Mouse (Mus musculus): ENCODE measurements around the gene Ankrd13d. TPM values are rescaled to one million over a fixed set of nuclear protein-coding genes. Genes with fewer than 3 reads are reported as not detected.

Gene Ankrd13d
- polyA plus RNA-seq (2014; fragmentation: Illumina TruSeq; extraction: RNeasy Lipid Tissue Mini Kit (QIAGEN cat#74804); ENCODE audit: low replicate concordance) = not detected

DNA sequence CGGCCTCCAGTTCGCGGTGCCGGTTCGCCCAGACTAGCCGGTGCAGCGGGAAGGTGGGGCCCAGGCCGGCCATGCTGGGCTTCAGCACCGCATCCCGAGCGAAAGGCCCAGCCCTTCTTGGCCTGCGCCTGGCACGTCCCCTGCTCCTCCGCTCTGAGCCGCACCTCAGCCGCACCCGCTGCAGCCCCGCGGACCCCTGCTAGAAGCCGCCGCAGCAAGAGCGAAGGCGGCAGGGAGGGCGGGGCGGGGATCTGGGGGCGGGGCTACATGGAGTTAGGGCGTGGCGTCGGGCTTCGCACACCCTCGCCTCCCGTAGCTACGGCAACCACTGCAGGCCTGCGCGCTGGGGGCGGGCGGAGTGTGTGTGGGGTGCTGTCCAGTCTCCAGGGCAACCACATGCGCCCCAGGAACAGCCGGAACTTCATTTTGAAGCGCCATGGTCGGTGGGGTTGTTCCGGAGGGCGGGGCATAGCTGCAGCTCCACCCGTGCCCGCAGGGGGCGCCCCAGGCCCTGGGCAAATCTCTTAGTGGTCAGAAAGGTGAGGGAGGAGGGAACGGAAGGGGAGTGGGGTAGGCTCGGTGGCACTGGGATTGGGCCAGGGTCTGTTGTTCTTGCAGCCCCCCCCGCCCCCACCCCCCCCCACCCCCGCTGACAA is at the start of gene Ankrd13d:
Gene Ankrd13d, minus strand, starts transcription at position 240 of the 656 bp plus-strand sequence.

DNA sequence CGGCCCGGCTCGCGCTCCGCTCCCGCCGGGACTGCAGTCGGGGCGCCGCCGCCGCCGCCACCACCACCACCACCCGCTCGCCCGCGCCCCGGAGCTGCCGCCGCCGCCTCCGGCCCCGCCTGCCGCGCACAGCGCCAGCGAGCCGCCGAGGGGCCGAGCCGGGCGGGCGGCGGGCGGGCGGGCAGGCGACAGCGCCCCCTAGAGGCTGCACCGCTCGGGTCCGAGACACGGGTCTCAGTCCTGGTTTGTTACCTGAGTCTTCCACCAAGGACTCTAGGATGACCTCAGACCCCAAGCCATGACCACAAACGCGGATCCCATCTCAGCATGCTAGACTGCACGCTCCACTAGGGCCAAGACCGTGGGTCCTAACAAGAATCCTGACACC is 23.2 kb upstream of the Ankrd13d start, which contains the start of gene Grk2:
Gene Grk2, minus strand, starts transcription at position 33 of the 388 bp plus-strand sequence.

DNA sequence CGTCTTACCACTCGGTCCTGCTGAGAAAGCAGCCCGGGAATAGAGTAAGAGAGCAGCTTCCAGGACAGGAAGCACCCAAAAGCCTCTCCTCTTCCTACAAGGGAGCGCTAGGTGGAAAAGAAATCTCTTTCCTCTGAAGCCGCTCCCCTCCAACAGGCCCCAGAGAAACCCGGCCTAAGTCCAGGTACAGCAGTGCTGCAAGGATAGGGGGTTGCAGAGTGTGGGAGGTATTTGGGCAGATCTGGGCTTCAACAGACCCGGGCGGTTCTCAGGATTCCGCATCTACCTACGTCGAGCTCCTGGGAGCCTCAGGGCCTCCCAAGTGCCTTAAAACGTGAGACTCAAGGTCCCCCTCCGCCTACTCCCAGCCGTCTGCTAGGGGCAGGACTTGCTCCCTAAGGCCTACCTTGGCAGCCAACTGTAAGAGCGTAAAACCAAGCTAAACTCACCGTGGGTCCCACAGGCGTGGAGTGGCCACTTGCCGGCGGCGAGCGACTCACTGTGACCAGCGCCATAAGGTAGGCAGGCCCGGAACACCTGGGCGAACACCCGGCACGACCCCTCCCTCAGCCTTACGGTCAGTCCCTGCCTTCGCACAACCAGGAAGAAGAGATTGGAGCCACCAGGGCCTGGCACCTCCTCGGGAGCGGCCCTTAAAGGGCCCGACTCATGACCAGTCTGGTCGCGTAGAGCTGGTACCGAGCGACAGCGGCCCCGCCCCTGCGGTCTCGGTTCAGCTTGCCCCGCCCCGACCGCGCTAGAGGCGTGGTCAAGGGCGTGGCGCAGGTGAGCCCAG is 14.2 kb downstream of the Ankrd13d start, which contains the start of gene Ssh3:
Gene Ssh3, minus strand, starts transcription at position 615 of the 796 bp plus-strand sequence.

DNA sequence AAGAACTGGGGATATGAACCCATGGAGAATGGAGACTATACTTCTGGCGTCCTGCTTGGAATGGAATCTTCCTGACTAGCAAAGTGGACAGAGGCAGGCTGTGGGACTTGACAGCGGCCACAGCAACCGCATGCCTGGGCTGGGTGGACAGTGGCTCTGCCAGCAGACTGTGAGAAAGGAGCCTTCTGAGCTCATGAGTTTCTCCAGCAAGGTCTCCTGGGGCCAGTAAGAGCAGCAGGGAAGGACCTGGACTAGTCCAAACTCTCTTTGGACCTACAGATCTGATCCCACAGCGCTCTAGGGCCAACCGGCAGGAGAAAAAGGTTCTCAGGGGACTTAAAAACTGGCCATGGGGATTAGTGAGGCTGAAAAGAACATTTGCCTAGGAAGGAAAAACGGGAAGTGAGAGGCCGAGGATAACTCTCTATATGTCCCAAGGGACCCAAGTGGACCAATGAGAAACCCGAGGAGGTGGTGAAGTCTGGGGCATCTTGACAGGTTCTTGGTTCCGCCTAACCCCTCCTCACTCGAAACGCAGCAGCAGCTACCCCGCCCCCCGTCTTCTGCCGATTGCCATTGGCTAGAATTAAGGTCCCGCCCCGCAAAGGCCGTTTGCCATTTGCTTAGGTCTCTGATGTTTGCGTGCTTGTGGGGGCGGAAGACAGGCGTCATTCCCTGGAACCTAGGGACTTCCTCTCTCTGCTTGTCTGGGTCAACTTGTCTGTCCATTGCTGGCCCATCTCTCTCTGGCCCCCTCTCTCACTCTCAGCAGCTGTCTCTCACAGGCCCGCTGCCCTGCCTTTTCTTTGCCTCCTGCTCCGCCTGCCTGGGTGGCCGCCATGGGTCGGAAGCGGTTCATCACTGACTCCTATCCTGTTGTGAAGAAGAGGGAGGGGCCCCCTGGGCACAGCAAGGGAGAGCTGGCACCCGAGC is 51.4 kb downstream of the Ankrd13d start, which contains the start of gene Pold4:
Gene Pold4, plus strand, starts transcription at position 647 of the 933 bp plus-strand sequence.

Other genes starting within 250 kb of the Ankrd13d start
- 15.3 TPM for gene Gstp1, start 245.2 kb downstream of the Ankrd13d start, polyA plus RNA-seq (2014; fragmentation: Illumina TruSeq; extraction: RNeasy Lipid Tissue Mini Kit (QIAGEN cat#74804); ENCODE audit: low replicate concordance)
- 8.5 TPM for gene Gstp2, start 237.1 kb downstream of the Ankrd13d start, polyA plus RNA-seq (2014; fragmentation: Illumina TruSeq; extraction: RNeasy Lipid Tissue Mini Kit (QIAGEN cat#74804); ENCODE audit: low replicate concordance)
- not detected for gene Gstp3, start 223.6 kb downstream of the Ankrd13d start, polyA plus RNA-seq (2014; fragmentation: Illumina TruSeq; extraction: RNeasy Lipid Tissue Mini Kit (QIAGEN cat#74804); ENCODE audit: low replicate concordance)
- not detected for gene Cabp2, start 201.6 kb downstream of the Ankrd13d start, polyA plus RNA-seq (2014; fragmentation: Illumina TruSeq; extraction: RNeasy Lipid Tissue Mini Kit (QIAGEN cat#74804); ENCODE audit: low replicate concordance)
- 2.9 TPM for gene Cdk2ap2, start 186.0 kb downstream of the Ankrd13d start, polyA plus RNA-seq (2014; fragmentation: Illumina TruSeq; extraction: RNeasy Lipid Tissue Mini Kit (QIAGEN cat#74804); ENCODE audit: low replicate concordance)
- 0.93 TPM for gene Pitpnm1, start 183.1 kb downstream of the Ankrd13d start, polyA plus RNA-seq (2014; fragmentation: Illumina TruSeq; extraction: RNeasy Lipid Tissue Mini Kit (QIAGEN cat#74804); ENCODE audit: low replicate concordance)
- not detected for gene Aip, start 157.3 kb downstream of the Ankrd13d start, polyA plus RNA-seq (2014; fragmentation: Illumina TruSeq; extraction: RNeasy Lipid Tissue Mini Kit (QIAGEN cat#74804); ENCODE audit: low replicate concordance)
- gene Gpr152, start 143.3 kb downstream of the Ankrd13d start, polyA plus RNA-seq (2014; fragmentation: Illumina TruSeq; extraction: RNeasy Lipid Tissue Mini Kit (QIAGEN cat#74804); ENCODE audit: low replicate concordance) = not detected
- gene Cabp4, start 139.1 kb downstream of the Ankrd13d start, polyA plus RNA-seq (2014; fragmentation: Illumina TruSeq; extraction: RNeasy Lipid Tissue Mini Kit (QIAGEN cat#74804); ENCODE audit: low replicate concordance) = 0.71 TPM
- gene Coro1b, start 134.5 kb downstream of the Ankrd13d start, polyA plus RNA-seq (2014; fragmentation: Illumina TruSeq; extraction: RNeasy Lipid Tissue Mini Kit (QIAGEN cat#74804); ENCODE audit: low replicate concordance) = 9.9 TPM
- gene Ptprcap, start 129.5 kb downstream of the Ankrd13d start, polyA plus RNA-seq (2014; fragmentation: Illumina TruSeq; extraction: RNeasy Lipid Tissue Mini Kit (QIAGEN cat#74804); ENCODE audit: low replicate concordance) = 1.9 TPM
- 1.9 TPM for gene Rps6kb2, start 119.8 kb downstream of the Ankrd13d start, polyA plus RNA-seq (2014; fragmentation: Illumina TruSeq; extraction: RNeasy Lipid Tissue Mini Kit (QIAGEN cat#74804); ENCODE audit: low replicate concordance)
- 0.67 TPM for gene Carns1, start 107.7 kb downstream of the Ankrd13d start, polyA plus RNA-seq (2014; fragmentation: Illumina TruSeq; extraction: RNeasy Lipid Tissue Mini Kit (QIAGEN cat#74804); ENCODE audit: low replicate concordance)
- gene Tbc1d10c, start 91.9 kb downstream of the Ankrd13d start, polyA plus RNA-seq (2014; fragmentation: Illumina TruSeq; extraction: RNeasy Lipid Tissue Mini Kit (QIAGEN cat#74804); ENCODE audit: low replicate concordance) = 0.56 TPM
- 39.0 TPM for gene Ppp1ca, start 91.1 kb downstream of the Ankrd13d start, polyA plus RNA-seq (2014; fragmentation: Illumina TruSeq; extraction: RNeasy Lipid Tissue Mini Kit (QIAGEN cat#74804); ENCODE audit: low replicate concordance)
- gene Rad9a, start 81.5 kb downstream of the Ankrd13d start, polyA plus RNA-seq (2014; fragmentation: Illumina TruSeq; extraction: RNeasy Lipid Tissue Mini Kit (QIAGEN cat#74804); ENCODE audit: low replicate concordance) = 1.7 TPM
- gene Clcf1, start 68.9 kb downstream of the Ankrd13d start, polyA plus RNA-seq (2014; fragmentation: Illumina TruSeq; extraction: RNeasy Lipid Tissue Mini Kit (QIAGEN cat#74804); ENCODE audit: low replicate concordance) = 0.33 TPM
- not detected for gene AC109138.7, start 68.8 kb downstream of the Ankrd13d start, polyA plus RNA-seq (2014; fragmentation: Illumina TruSeq; extraction: RNeasy Lipid Tissue Mini Kit (QIAGEN cat#74804); ENCODE audit: low replicate concordance)
- not detected for gene Pold4, start 51.2 kb downstream of the Ankrd13d start, polyA plus RNA-seq (2014; fragmentation: Illumina TruSeq; extraction: RNeasy Lipid Tissue Mini Kit (QIAGEN cat#74804); ENCODE audit: low replicate concordance)
- gene Ssh3, start 14.0 kb downstream of the Ankrd13d start, polyA plus RNA-seq (2014; fragmentation: Illumina TruSeq; extraction: RNeasy Lipid Tissue Mini Kit (QIAGEN cat#74804); ENCODE audit: low replicate concordance) = 4.9 TPM
- gene Grk2, start 23.1 kb upstream of the Ankrd13d start, polyA plus RNA-seq (2014; fragmentation: Illumina TruSeq; extraction: RNeasy Lipid Tissue Mini Kit (QIAGEN cat#74804); ENCODE audit: low replicate concordance) = 13.4 TPM
- gene Kdm2a, start 115.1 kb upstream of the Ankrd13d start, polyA plus RNA-seq (2014; fragmentation: Illumina TruSeq; extraction: RNeasy Lipid Tissue Mini Kit (QIAGEN cat#74804); ENCODE audit: low replicate concordance) = 54.0 TPM
- 3.1 TPM for gene Rhod, start 156.3 kb upstream of the Ankrd13d start, polyA plus RNA-seq (2014; fragmentation: Illumina TruSeq; extraction: RNeasy Lipid Tissue Mini Kit (QIAGEN cat#74804); ENCODE audit: low replicate concordance)
- gene Syt12, start 194.3 kb upstream of the Ankrd13d start, polyA plus RNA-seq (2014; fragmentation: Illumina TruSeq; extraction: RNeasy Lipid Tissue Mini Kit (QIAGEN cat#74804); ENCODE audit: low replicate concordance) = 0.26 TPM
- gene 2010003K11Rik, start 215.4 kb upstream of the Ankrd13d start, polyA plus RNA-seq (2014; fragmentation: Illumina TruSeq; extraction: RNeasy Lipid Tissue Mini Kit (QIAGEN cat#74804); ENCODE audit: low replicate concordance) = 31.7 TPM
- gene Pcx, start 227.3 kb upstream of the Ankrd13d start, polyA plus RNA-seq (2014; fragmentation: Illumina TruSeq; extraction: RNeasy Lipid Tissue Mini Kit (QIAGEN cat#74804); ENCODE audit: low replicate concordance) = 0.22 TPM

Measured in small intestine, adult 10 weeks (tissue).